Comparison of ENCODE assay signal across 29 mouse cellular contexts in the genomic region with DNA sequence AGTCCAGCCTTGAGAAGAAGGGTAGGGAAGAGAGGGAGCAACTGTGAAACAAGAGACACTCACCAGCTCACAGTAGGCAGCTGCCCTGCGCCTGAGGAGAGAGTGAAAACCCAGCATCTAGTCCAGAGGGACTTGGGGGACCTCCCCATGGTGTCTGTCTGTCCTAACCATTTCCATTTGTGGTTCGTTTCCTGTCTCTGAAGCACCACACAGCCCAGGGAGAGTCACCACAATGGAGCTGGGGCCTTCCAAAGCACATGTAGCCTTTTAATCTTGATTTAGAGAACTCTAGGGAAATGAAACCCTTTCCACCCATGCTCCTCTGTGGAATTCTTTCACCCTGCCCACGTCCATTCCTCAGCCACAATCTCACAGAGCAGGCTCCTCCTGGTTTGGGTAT.
"Had no signal": no experiment of that assay in that cellular context is flagged by ENCODE, and none has a peak within 500 bp of the region (broad histone marks: within the 10 kb centered on the region; RNA-seq: fewer than 3 reads in every experiment).

No protein-coding gene starts in this region.

- H3K9me3 ChIP-seq: heart, embryonic 12.5 days; heart, embryonic 13.5 days; heart, embryonic 15.5 days; hindbrain, embryonic 10.5 days; hindbrain, embryonic 12.5 days; hindbrain, embryonic 13.5 days; hindbrain, embryonic 15.5 days; intestine, embryonic 15.5 days; kidney, embryonic 15.5 days had no signal

- H3K9ac ChIP-seq: heart, embryonic 12.5 days; heart, embryonic 13.5 days; heart, embryonic 15.5 days; hindbrain, embryonic 12.5 days; hindbrain, embryonic 13.5 days; hindbrain, embryonic 14.5 days; hindbrain, embryonic 15.5 days; intestine, embryonic 15.5 days; kidney, embryonic 15.5 days had no signal

- H3K4me3 ChIP-seq: heart, embryonic 12.5 days; heart, embryonic 13.5 days; heart, embryonic 15.5 days; hindbrain, embryonic 10.5 days; hindbrain, embryonic 12.5 days; hindbrain, embryonic 13.5 days; hindbrain, embryonic 15.5 days; intestine, embryonic 15.5 days; kidney, embryonic 15.5 days; layer of hippocampus, adult 2 months; left cerebral cortex, adult 2 months had no signal

- H3K27ac ChIP-seq: heart, embryonic 15.5 days; hindbrain, embryonic 10.5 days; hindbrain, embryonic 12.5 days; hindbrain, embryonic 13.5 days; hindbrain, embryonic 14.5 days; hindbrain, embryonic 15.5 days; hindbrain, postnatal 0 days; intestine, embryonic 15.5 days; kidney, embryonic 15.5 days; layer of hippocampus, adult 2 months; left cerebral cortex, adult 2 months had no signal

- H3K4me2 ChIP-seq: heart, embryonic 11.5 days; heart, embryonic 12.5 days; heart, embryonic 13.5 days; heart, embryonic 15.5 days; hindbrain, embryonic 12.5 days; hindbrain, embryonic 13.5 days; hindbrain, embryonic 14.5 days; hindbrain, embryonic 15.5 days; intestine, embryonic 15.5 days; kidney, embryonic 15.5 days had no signal

- H3K27me3 ChIP-seq: heart, embryonic 12.5 days; heart, embryonic 13.5 days; heart, embryonic 15.5 days; hindbrain, embryonic 12.5 days; hindbrain, embryonic 13.5 days; hindbrain, embryonic 15.5 days; intestine, embryonic 15.5 days; kidney, embryonic 15.5 days had no signal

- H3K4me1 ChIP-seq: hindbrain, embryonic 10.5 days; hindbrain, embryonic 12.5 days; hindbrain, embryonic 13.5 days; hindbrain, embryonic 15.5 days; intestine, embryonic 15.5 days had no signal

- H3K36me3 ChIP-seq: heart, embryonic 12.5 days; heart, embryonic 15.5 days; hindbrain, embryonic 10.5 days; hindbrain, embryonic 12.5 days; hindbrain, embryonic 13.5 days; hindbrain, embryonic 15.5 days; intestine, embryonic 15.5 days had no signal

- DNase-seq: heart, postnatal 10 days; heart, postnatal 14 days; heart, postnatal 36 days; kidney, adult 11 months; kidney, adult 18-20 months; kidney, adult 2 months; kidney, adult 8-10 months; kidney, adult 9 months; kidney, postnatal 10 days; kidney, postnatal 14 days; kidney, postnatal 25 days; kidney, postnatal 36 days; kidney, postnatal 4 days; layer of hippocampus, adult 9-11 months; layer of hippocampus, postnatal 36 days had no signal
